Mouse (Mus musculus): Measurements from ENCODE around the gene Rassf5. TPM values are rescaled to one million over a fixed set of nuclear protein-coding genes. Genes with fewer than 3 reads are reported as not detected.

The Rassf5 gene
- polyA plus RNA-seq, 1 experiment from 2014 or later: 6.7 TPM

DNA sequence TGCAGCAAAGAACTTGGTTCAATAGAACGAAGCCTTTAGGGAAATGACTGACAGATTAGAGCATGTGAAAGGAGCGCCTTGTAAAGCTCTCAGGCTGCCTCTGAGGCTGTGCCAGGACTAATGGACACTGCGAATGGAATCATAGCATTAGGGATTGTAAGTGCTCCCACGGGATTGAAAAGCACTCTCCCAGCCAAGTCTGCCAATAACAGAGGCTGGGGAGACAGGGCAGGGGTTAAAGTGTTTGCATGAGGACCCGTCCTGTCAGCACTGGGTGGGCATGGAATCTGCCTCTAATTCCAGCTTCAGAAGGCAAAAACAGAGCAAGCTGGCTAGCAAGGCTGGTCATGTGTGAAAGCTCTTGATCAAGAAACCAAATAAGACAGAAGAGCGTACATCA, 110.8 kb downstream of the Rassf5 start:
- 35% methylated on average over 6 of the region's 6 CpGs for WGBS
- no peak overlapping the region for H3K4me3 ChIP-seq (ENCODE audit: low read length)
- peaks cover 22% of the 10 kb centered on the region for H3K4me1 ChIP-seq (ENCODE audit: control insufficient read depth, insufficient read depth, low read depth, low read length)
- no peak overlapping the region for H3K4me2 ChIP-seq (ENCODE audit: low read length)
- H3K27ac ChIP-seq (ENCODE audit: low read depth, low read length): no peak overlapping the region
- no peak overlapping the region for H3K9ac ChIP-seq (ENCODE audit: low read depth, low read length)
- peaks cover 5% of the 10 kb centered on the region; the same call in 1 of the 2 replicates for H3K9me3 ChIP-seq (ENCODE audit: control insufficient read depth, low read length)
- ATAC-seq: no peak
- H3K36me3 ChIP-seq (ENCODE audit: control insufficient read depth, insufficient read depth, low read length): peaks cover 13% of the 10 kb centered on the region
- no peaks in the 10 kb centered on the region for H3K27me3 ChIP-seq (replicated peaks; ENCODE audit: control insufficient read depth, insufficient read depth, low read length)

Other genes with a start within 250 kb of the Rassf5 start
- gene Il10, start 225.4 kb downstream of the Rassf5 start, polyA plus RNA-seq (2015; fragmentation: Nextera tagmentation; extraction: Ambion mirVana): 0.16 TPM in 1 of 2 replicates, not detected in the other
- 9.1 and 15.7 TPM in 2 replicates for gene Mapkapk2, start 147.4 kb downstream of the Rassf5 start, polyA plus RNA-seq (2015; fragmentation: Nextera tagmentation; extraction: Ambion mirVana)
- 12.2 and 14.5 TPM in 2 replicates for gene Dyrk3, start 106.9 kb downstream of the Rassf5 start, polyA plus RNA-seq (2015; fragmentation: Nextera tagmentation; extraction: Ambion mirVana)
- 48.0 and 50.5 TPM in 2 replicates for gene Eif2d, start 92.1 kb downstream of the Rassf5 start, polyA plus RNA-seq (2015; fragmentation: Nextera tagmentation; extraction: Ambion mirVana)
- gene Ikbke, start 34.3 kb upstream of the Rassf5 start, polyA plus RNA-seq (2015; fragmentation: Nextera tagmentation; extraction: Ambion mirVana): 0.76 and 1.3 TPM in 2 replicates

All from hindbrain, embryonic 16.5 days (tissue).